Mouse (Mus musculus) stomach, postnatal 0 days (tissue): ENCODE measurements at regions not wholly inside any gene's neighbourhood (a gene's known extent, or its start where the extent isn't known, plus 50 kb on each side); places are given as distances from the start of the nearest gene placed in this dataset.

ENCODE experiments used
- ATAC-seq: fragments of 200-750 bp; cut with Nextera tagmentation; 2 replicates; pipeline ENCODE4 v1.8.0; 2017; ENCODE audit not compliant: low FRiP score, low TSS enrichment
- DNase-seq: peaks from one replicate; pipeline ENCODE4 v3.0.0-alpha.2; 2016; ENCODE audit warnings: low spot score
- H3K27ac ChIP-seq: fragments of 300-500 bp; sonication (generic); replicated peaks from 2 replicates; pipeline ENCODE4 v1.5.1; 2014; ENCODE audit warnings: mild to moderate bottlenecking, control low read depth
- H3K27me3 ChIP-seq: fragments of 300-500 bp; sonication (generic); 2 replicates; pipeline ENCODE4 v1.6.1; 2014; ENCODE audit warnings: low read length; ENCODE audit not compliant: control insufficient read depth, insufficient read depth
- H3K36me3 ChIP-seq: fragments of 300-500 bp; sonication (generic); 2 replicates; pipeline ENCODE4 v1.6.1; 2014; ENCODE audit warnings: low read length, mixed read lengths; ENCODE audit not compliant: control insufficient read depth, insufficient read depth
- H3K4me1 ChIP-seq: fragments of 300-500 bp; sonication (generic); replicated peaks from 2 replicates; pipeline ENCODE4 v1.6.1; 2014; ENCODE audit warnings: antibody characterized with exemption; ENCODE audit not compliant: control insufficient read depth, insufficient read depth
- H3K4me2 ChIP-seq: fragments of 300-500 bp; sonication (generic); replicated peaks from 2 replicates; pipeline ENCODE4 v1.6.1; 2014; ENCODE audit warnings: low read depth, mild to moderate bottlenecking, control low read depth, moderate library complexity
- H3K4me3 ChIP-seq: fragments of 300-500 bp; sonication (generic); 2 replicates; pipeline ENCODE4 v1.5.1; 2014; ENCODE audit warnings: low read depth, low read length, control low read depth
- H3K9ac ChIP-seq: fragments of 300-500 bp; sonication (generic); 2 replicates; pipeline ENCODE4 v1.6.1; 2014; ENCODE audit warnings: mild to moderate bottlenecking, low read length, control low read depth, mixed read lengths
- H3K9me3 ChIP-seq: fragments of 300-500 bp; sonication (generic); 2 replicates; pipeline ENCODE4 v1.6.1; 2016; ENCODE audit warnings: low read length; ENCODE audit not compliant: control insufficient read depth
- CTCF ChIP-seq: IDR thresholded peaks from 2 replicates; pipeline ENCODE4 v1.5.1; 2016; ENCODE audit warnings: antibody characterized with exemption, low read depth, mild to moderate bottlenecking, moderate library complexity
- EP300 ChIP-seq: optimal IDR thresholded peaks from 2 replicates; pipeline ENCODE3; 2016; ENCODE audit warnings: antibody characterized with exemption
- WGBS: fragments of 180-500 bp; shearing (Covaris S2); extraction: QIAGEN DNeasy Blood & Tissue Kit; methylation state at CpG from one replicate; pipeline ENCODE4 v1.1.7; 2014; 5-methylcytosine and 5-hydroxymethylcytosine counted together

GRCm38 (mm10) chr10:95112837-95113388 is 168.3 kb upstream of the Plxnc1 start:
- no peak for DNase-seq
- ATAC-seq = no peak
- Histone ChIP-seq H3K36me3 (no peaks in the 10 kb centered on the region), H3K4me3 (no peak overlapping the region), H3K4me1 (no peaks in the 10 kb centered on the region; the same call in 1 of the 2 replicates), H3K27me3 (no peaks in the 10 kb centered on the region), H3K4me2 (no peak overlapping the region), H3K27ac (no peak overlapping the region), H3K9me3 (no peaks in the 10 kb centered on the region), H3K9ac (no peak overlapping the region)
- no peak for TF ChIP-seq CTCF
- TF ChIP-seq EP300 = no peak
- 59% methylated on average over 9 of the region's 9 CpGs for WGBS

DNA sequence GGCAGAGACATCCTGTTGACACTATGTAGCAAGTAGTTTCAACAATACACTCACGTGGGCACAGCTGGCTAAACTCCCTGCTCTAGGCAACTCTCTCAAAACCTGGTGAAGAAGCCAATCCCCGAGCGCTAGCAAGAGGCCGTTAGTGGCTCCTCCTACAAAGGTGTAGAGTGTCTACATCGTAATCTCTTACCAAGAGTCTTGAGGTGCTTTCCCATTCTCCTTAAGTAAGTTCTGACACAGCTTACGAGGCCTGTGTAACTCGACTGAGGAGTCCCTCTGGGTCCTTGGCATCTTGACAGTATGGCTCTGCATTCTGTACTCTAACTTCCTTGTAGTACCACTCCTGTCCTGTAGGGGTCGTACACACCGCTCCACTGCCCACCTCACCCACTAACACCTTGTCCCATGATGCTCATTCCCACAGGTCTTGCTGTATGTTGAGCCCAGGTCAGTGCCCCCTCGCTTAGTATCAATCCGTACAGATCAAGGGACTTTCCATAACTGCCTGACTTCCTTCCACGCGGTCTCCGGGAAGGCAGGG is 167.7 kb upstream of the Plxnc1 start:
- 63% methylated on average over 14 of the region's 14 CpGs for WGBS
- Histone ChIP-seq H3K9ac (no peak overlapping the region), H3K27ac (no peak overlapping the region), H3K4me2 (no peak overlapping the region), H3K9me3 (no peaks in the 10 kb centered on the region), H3K27me3 (no peaks in the 10 kb centered on the region), H3K4me1 (no peaks in the 10 kb centered on the region), H3K36me3 (no peaks in the 10 kb centered on the region), H3K4me3 (no peak overlapping the region)
- ATAC-seq = peak; percentile 31; the same call in 1 of the 2 replicates
- TF ChIP-seq EP300 (no peak), CTCF (peak; percentile 64)
- no peak for DNase-seq

- Histone ChIP-seq H3K4me1 (no peaks in the 10 kb centered on the region), H3K9ac (no peak overlapping the region), H3K27ac (no peak overlapping the region), H3K9me3 (no peaks in the 10 kb centered on the region), H3K27me3 (no peaks in the 10 kb centered on the region), H3K36me3 (no peaks in the 10 kb centered on the region), H3K4me2 (no peak overlapping the region), H3K4me3 (no peak overlapping the region)
- 87% methylated on average over 21 of the region's 21 CpGs for WGBS
- TF ChIP-seq EP300 (no peak), CTCF (no peak)
- ATAC-seq = no peak
- DNase-seq = no peak
These were observed 166.2 kb upstream of the Plxnc1 start for GRCm38 (mm10) chr10:95110786-95111185.

DNA sequence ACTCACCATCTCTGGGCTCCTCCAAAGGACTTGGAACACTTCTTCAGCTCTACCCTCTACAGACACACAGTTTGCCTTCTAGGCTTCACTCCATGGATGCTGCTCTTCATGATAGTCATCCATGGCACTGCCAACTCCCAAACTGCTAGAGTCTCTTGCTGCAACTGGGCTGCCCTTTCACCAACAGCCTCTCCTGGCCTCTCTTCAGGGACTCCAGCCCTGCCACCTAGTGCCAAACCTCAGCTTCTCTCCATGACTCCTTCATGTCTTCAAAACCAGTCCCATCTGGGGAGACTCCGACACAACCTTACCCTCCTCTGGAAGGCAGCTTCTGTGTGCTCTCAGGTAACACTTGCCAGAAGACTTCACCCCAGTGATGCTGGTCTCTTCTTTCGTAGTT is 164.9 kb upstream of the Plxnc1 start:
- no peak for DNase-seq
- Histone ChIP-seq H3K9me3 (no peaks in the 10 kb centered on the region), H3K4me2 (no peak overlapping the region), H3K27me3 (no peaks in the 10 kb centered on the region), H3K36me3 (no peaks in the 10 kb centered on the region), H3K9ac (no peak overlapping the region), H3K4me1 (no peaks in the 10 kb centered on the region), H3K27ac (no peak overlapping the region), H3K4me3 (no peak overlapping the region)
- no peak for TF ChIP-seq CTCF
- TF ChIP-seq EP300 = no peak
- ATAC-seq = no peak
- 88% methylated on average over 2 of the region's 2 CpGs for WGBS

- Histone ChIP-seq H3K4me2 (no peak overlapping the region), H3K4me3 (no peak overlapping the region), H3K27ac (no peak overlapping the region), H3K9me3 (no peaks in the 10 kb centered on the region), H3K9ac (no peak overlapping the region), H3K36me3 (no peaks in the 10 kb centered on the region), H3K4me1 (no peaks in the 10 kb centered on the region), H3K27me3 (no peaks in the 10 kb centered on the region)
- TF ChIP-seq EP300 (no peak), CTCF (no peak)
- 70% methylated on average over 3 of the region's 3 CpGs for WGBS
- no peak for DNase-seq
- ATAC-seq = no peak
These were observed 163.1 kb upstream of the Plxnc1 start for GRCm38 (mm10) chr10:95107532-95108251.

DNA sequence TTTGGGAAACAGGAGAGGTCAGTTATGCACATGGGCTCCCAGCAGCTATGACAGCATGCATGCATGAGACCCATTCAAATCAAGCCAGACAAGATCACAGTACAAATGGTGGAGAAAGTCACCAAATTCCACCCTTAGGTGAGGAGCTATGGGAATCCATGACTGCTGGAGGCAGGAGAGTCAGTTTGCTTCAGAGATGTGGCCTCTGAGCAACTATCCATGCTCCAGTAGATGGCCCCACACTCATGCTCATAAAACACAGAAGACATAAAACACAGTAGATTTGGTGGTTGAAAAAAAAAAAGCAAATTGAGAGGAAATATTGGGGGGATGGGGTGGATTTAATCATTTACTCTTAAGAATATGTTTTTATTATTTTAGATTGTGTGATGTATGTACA is 159.2 kb upstream of the Plxnc1 start:
- no peaks in the 10 kb centered on the region for H3K4me1 ChIP-seq
- ATAC-seq (no peak), DNase-seq (no peak)
- no peaks in the 10 kb centered on the region for H3K9me3 ChIP-seq
- H3K4me2 ChIP-seq = no peak overlapping the region
- H3K4me3 ChIP-seq = no peak overlapping the region
- H3K9ac ChIP-seq = no peak overlapping the region
- H3K27ac ChIP-seq = no peak overlapping the region
- TF ChIP-seq CTCF (peak; percentile 77), EP300 (no peak)
- no peaks in the 10 kb centered on the region for H3K27me3 ChIP-seq
- H3K36me3 ChIP-seq = no peaks in the 10 kb centered on the region
